Mouse (Mus musculus) olfactory bulb, adult 2 months (tissue): ENCODE data around the gene BC067074.

Experiments used
- CTCF ChIP-seq: fragments of 200-500 bp; IDR thresholded peaks from 2 replicates; pipeline ENCODE4 v1.5.1; 2012; ENCODE audit warnings: low read depth, mild to moderate bottlenecking, low read length, moderate library complexity; ENCODE audit not compliant: insufficient read depth
- POLR2A ChIP-seq: fragments of 200-500 bp; IDR thresholded peaks from 2 replicates; pipeline ENCODE4 v1.6.1; 2012; ENCODE audit warnings: mild to moderate bottlenecking, low read depth, low read length, moderate library complexity; ENCODE audit not compliant: insufficient read depth

DNA sequence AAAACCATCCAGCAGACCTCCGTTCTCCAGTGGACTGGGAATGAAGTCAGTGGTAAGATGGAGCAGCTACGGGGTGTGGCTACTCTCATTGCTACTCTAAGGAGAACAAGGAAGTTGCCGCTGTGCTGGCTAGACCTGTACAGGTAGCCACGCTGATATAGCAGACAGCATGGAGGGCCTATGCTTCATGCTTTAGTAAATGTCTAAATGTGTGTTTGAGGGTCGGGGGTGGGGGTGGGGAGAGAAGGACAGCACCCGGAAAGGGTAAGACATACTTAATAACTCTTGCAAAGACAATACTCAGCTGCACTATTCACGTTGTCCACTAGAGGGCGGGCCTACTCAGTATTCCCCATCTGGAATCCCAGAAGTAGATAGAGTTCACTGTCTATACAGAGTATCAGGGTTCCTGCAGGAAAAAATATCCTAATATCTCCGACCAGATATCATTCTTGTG is 26.4 kb upstream of the BC067074 start:
- peak; percentile 8; the same call in 1 of the 2 replicates for TF ChIP-seq CTCF
- TF ChIP-seq POLR2A, result no peak
